Mouse (Mus musculus) monocyte, adult 2 months (primary cell): ENCODE data around the gene Ripk3.

Experiments used
- DNase-seq, 2 experiments: peaks; one replicate each; pipeline ENCODE4 v3.0.0; 2022; ENCODE audit warnings: low spot score in 2 of 2, low read depth in 1 of 2

Ripk3 gene

GRCm38 (mm10) chr14:55762001-55762821 lies 26.5 kb downstream of the Ripk3 start:
- DNase-seq = no peak

- DNase-seq = no peak
Observed at GRCm38 (mm10) chr14:55761163-55761562, 27.5 kb downstream of the Ripk3 start, which contains the start of gene Ltb4r2. Gene Ltb4r2, plus strand, starts transcription at chr14:55761428.

- peak; percentile 53 to 77 for DNase-seq
Observed at GRCm38 (mm10) chr14:55760156-55760555, 28.5 kb downstream of the Ripk3 start.

- DNase-seq = no peak
Observed at GRCm38 (mm10) chr14:55758363-55758784, 30.3 kb downstream of the Ripk3 start, which contains the start of gene Cideb. Gene Cideb, minus strand, starts transcription at chr14:55758458.

GRCm38 (mm10) chr14:55757566-55757965 lies 31.1 kb downstream of the Ripk3 start:
- no peak for DNase-seq

GRCm38 (mm10) chr14:55747051-55747847 lies 41.4 kb downstream of the Ripk3 start:
- DNase-seq = no peak

- DNase-seq = peak in 1 of 2 experiments; percentile 18
Observed at GRCm38 (mm10) chr14:55745861-55746237, 42.8 kb downstream of the Ripk3 start.

- peak; percentile 56 to 81 for DNase-seq
Observed at GRCm38 (mm10) chr14:55745180-55745860, 43.3 kb downstream of the Ripk3 start, which contains the start of the genes Dhrs1 and Nop9. Gene Dhrs1, minus strand, starts transcription at chr14:55745690. Gene Nop9, plus strand, starts transcription at chr14:55745693.

GRCm38 (mm10) chr14:55743711-55744110 lies 45.0 kb downstream of the Ripk3 start:
- DNase-seq = peak; percentile 69 to 89

GRCm38 (mm10) chr14:55737086-55737687 lies 51.5 kb downstream of the Ripk3 start:
- no peak for DNase-seq

GRCm38 (mm10) chr14:55735758-55736157 lies 52.9 kb downstream of the Ripk3 start:
- DNase-seq = no peak

- DNase-seq = no peak
Observed at GRCm38 (mm10) chr14:55735334-55735733, 53.3 kb downstream of the Ripk3 start.
